Mouse (Mus musculus): ENCODE measurements around the gene Gp1ba. TPM values are rescaled to one million over a fixed set of nuclear protein-coding genes. Genes with fewer than 3 reads are reported as not detected.

Gp1ba gene
- under 1 TPM; 0.17 to 0.69 (median 0.21) TPM for polyA plus RNA-seq (2017; shearing (Covaris generic))

DNA sequence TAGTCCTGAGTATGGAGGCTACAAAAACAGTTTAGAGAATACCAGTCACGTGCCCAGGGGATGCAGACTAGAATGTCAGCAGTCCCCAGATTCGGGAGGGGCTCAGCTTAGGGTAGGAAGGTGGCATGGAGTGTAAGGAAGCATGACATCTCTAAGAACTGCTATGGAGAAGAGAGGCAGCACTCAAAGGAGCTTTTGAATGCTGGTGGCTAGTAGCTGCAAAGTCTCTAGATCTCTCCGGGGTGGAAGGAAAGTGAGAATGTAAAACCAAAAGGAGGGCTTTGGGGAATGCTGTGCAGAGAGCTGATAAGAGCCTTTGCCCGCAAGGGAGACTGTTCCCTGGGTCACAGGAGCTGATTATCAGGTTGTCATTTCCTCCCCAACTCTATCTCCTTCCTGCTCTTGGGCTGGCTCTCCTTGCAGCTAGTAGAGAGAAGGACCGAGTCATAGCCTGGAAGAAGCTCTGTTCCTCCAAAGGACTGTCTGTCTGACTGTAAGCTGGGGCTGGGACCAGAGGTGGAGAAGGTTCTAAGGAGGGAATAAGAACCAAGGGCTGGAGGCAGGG, at the start of gene Gp1ba:
Gp1ba (plus strand) TSS at position 409 of the 565 bp plus-strand sequence.
- no peak for ATAC-seq

DNA sequence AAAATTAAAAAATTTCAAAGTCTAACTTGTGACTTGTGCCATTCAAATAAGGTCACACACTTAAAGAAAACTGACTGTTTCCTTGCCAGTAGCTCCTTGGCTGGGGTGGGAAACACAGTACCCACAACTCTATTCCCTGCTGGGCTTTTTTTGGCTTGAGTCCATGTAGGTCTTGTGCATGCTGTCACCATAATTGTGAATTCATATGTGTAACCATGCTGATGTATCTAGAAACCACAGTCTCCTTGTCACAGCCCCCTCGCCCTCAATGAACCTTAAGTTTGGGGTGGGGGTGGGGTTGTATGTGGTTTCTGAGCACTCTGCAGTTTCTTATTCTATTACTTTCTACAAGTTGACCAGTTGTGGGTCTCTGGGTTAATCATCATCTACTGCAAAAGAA, 47.2 kb upstream of the Gp1ba start:
- ATAC-seq, result no peak

DNA sequence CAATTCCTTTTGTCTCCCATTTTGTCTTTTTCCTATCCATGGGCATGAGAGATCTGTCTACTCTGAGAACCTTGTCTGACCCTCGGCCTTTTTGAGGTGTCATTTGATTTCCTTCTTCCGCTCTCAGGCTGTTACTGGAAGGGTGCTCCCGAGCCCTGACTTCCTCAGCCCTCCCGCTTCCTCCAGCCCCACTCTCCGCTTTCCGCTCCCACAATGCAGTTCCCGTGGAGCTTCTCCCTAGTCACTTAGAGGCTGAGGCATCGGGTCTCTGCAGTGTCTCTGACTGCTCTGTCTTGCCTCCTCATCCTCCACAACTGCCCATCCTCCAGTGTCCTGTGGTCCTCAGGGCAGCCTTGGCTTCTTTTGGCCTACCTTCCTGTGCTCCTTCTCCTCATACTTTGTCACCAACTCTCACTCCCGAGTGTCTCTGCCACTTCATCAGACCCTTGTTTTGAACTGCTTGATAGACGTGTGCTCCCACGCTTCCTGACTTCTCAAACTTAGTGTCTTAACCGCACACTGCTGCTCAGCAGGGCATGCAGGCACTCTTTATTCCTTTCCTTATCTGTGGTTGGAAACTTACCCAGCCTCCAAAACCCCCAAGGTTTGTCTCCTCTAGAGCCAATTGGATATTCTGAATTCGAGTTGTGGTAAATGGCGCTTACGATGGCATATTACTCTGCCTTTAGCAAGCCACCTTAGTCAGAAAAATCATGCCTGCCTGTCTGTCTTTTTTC, 44.5 kb upstream of the Gp1ba start:
- ATAC-seq, result peak; percentile 77

DNA sequence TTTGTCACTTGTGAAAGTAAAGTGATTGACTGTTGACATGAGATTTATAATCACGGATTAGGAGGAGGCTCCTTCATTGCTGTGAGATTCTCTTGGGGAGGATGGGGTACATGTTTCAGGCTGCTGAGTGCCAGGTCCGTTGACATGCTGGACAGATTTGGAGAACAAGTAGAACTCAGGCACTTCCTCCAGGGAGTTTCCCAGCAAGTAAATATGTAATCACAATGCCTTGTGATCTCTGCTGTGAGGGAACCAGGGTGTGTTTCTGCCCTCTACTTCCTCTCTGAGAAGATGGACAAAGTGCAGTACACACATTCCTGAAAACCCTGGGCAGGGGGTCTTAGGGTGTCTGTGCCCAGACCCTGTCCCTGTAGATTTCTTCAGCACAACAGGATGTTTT, 43.3 kb upstream of the Gp1ba start:
- ATAC-seq, result peak; percentile 50

DNA sequence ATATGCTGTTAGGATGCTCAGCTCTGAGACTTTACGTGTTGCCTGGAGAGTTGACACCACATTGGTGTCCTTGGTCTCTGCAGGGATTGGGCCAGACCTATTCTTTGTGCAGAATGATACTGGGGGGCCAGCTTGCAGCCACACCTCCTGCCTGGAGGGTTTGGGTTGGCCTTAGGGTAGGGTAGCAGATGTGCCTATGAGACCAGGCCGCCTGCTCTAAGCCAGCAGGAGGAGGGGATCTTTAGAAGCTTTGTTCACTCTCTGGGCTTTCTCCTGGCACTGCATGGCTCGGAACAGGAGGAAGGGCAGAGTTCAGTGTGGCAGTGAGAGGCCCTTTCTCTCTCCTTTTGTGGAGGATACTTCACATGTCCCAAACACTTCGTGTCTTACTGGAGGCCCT, 42.8 kb upstream of the Gp1ba start:
- no peak for ATAC-seq

DNA sequence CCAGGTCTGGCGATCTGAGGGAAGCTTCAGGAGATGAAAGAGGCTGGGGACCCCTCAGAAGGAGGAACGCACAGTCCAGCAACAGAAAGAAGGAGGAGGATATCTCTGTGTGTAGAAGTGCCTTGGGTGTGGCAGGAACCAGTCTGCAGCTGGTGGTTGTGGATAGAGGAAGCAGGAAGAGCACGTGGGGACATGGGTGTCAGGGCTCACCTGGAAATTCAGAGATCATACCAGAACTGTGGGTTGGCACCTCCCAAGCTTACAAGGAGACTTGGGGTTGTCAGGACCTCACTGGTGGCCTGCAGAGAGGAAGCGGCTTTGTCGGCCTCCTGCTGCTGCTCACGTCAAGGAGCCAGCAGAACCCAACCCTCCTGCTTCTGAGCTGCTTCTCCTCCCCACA, 41.6 kb upstream of the Gp1ba start:
- ATAC-seq, result peak; percentile 8

DNA sequence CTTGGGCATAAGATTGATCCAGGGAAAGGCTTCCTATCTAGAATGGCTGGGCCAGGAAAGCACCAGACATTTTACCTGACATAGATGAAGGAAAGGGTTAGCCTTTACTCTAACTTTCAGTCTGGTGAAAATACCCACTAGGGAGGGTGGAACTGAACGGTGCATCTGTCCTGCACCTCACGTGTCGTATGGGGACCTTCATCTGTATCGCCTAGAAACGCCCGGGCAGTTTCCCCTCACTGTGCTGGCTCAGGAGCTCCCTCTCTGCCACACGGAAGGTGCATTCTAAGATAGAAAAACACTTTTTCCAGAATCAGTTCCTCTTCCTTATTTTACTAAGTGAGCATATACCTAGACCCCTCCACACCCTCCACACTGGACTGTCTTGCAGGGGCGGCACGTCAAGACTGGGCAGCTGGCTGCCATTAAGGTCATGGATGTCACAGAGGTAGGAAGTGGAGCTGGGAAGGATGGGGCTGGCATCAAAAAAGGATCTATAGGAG, 40.4 kb upstream of the Gp1ba start:
- no peak for ATAC-seq

DNA sequence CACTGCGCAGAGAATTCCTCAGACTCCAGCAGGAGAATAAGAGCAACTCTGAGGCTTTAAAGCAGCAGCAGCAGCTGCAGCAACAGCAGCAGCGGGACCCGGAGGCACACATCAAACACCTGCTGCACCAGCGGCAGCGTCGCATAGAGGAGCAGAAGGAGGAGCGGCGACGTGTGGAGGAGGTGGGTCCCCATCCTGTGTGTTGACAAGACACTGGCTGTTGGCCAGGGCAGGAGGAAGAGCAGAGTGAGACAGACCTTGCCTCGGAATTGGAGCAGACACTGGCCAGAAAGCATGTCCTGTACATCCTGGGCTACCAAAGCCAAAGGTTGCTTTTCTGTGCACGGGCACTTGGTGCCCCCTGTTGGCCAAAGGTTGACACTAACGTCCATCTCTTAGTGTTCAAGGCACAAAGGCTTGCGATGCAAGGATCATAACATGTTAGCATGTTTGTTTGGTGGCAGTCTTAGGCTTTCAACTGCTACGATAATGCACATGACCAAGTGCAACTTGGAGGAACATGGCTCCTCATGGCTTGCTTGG, 33.8 kb upstream of the Gp1ba start:
- ATAC-seq, result peak; percentile 77

DNA sequence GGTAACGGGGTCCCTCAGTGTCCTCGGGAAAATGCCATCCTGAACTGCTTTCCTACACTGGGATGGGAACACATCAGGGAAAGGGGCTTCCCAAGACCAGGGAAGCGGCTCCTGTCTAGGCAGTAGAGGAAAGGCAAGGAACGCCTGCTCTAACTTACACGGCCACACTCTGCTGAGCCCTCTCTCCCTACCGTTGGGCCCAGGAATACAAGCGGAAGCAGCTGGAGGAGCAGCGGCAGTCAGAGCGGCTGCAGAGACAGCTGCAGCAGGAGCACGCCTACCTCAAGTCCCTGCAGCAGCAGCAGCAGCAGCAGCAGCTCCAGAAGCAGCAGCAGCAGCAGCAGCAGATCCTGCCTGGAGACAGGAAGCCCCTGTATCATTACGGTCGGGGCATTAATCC, 32.2 kb upstream of the Gp1ba start:
- no peak for ATAC-seq

DNA sequence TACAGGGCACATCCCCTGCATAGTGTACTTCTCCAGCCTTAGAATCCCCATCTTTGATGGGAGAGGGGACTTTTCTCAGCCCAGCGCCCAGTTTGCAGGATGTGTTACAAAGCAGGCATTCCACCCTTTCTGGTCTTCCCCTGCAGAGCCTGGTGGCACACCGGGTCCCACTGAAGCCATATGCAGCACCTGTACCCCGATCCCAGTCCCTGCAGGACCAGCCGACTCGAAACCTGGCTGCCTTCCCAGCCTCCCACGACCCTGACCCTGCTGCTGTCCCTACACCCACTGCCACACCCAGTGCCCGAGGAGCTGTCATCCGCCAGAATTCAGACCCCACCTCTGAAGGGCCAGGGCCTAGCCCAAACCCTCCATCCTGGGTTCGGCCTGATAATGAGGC, 31.3 kb upstream of the Gp1ba start:
- ATAC-seq, result no peak

DNA sequence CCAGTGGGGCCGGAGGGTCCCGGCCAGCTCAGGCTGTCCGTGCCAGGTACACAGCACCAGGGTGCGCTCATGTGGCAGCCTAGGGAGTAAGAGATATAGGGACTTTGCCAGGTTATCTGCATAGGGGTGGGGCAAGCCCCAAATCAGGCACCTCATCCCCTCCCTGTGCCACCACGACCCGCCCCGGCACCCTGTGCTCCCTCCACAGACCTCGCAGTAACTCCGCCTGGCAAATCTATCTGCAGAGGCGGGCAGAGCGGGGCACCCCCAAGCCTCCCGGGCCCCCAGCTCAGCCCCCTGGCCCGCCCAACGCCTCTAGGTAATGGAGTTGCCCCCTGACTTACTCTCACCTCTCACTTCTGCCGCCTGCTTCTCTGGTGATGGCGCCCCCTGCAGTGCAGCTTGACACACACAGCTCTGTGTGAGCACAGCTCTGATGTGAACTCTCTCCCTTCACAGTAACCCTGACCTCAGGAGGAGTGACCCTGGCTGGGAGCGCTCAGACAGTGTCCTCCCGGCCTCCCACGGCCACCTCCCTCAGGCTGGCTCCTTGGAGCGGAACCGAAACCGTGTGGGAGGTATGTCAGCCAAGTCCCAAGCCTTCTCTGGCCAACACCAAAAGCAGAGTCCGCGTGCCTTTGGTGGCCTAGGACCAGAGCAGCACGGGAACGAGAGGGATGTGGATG, 30.4 kb upstream of the Gp1ba start:
- no peak for ATAC-seq

DNA sequence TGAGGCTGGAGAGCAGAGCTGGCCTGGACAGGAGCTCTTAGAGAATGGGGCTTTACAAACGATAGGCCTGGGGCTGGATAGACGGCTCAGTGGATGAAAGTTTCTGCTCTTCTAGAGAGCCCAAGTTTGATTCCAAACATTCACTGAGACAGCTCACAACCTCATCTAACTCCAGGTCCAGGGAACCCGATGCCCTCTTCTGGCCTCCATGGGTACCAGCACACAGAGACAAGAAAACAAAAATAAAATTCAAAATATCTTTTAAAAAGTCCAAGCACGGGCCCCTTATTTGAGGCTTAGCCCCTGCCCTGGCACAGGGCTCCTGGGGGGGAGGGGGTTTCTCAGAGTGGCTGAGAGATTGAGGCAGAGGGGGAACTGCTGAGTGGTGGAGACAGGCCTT, 28.2 kb upstream of the Gp1ba start:
- no peak for ATAC-seq

DNA sequence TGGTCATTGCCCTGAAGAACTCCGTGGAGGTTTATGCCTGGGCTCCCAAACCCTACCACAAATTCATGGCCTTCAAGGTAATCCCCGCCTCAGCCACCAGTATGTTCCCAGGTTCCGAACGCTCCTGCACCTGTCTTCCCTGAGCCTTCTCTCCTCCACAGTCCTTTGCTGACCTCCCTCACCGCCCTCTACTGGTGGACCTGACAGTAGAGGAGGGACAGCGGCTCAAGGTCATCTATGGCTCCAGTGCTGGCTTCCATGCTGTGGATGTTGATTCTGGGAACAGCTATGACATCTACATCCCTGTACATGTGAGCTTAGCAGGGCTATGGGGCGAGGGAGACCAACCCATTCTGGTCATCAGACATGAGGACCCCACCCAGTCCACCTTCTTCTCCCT, 26.4 kb upstream of the Gp1ba start:
- ATAC-seq, result no peak

DNA sequence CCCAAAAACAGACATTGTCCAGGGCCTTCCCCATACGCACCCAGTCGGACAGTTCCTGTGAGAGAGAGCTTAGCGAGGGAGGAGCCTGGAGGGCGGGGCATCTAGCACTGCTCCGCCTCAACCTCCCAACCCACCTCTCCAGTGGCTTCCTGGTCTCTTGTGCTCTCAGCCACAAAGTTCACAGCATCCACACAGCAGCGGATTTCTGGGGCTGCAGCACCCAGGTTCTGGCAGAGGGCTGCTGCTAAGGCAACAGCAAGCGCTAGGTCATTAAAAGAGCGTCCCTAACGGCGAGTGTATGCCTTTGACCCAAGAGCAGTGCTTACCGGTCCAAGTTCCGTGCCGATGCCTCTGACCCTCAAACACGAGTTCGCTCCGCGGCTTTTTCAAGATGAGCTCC, 23.8 kb upstream of the Gp1ba start:
- peak; percentile 96 for ATAC-seq

DNA sequence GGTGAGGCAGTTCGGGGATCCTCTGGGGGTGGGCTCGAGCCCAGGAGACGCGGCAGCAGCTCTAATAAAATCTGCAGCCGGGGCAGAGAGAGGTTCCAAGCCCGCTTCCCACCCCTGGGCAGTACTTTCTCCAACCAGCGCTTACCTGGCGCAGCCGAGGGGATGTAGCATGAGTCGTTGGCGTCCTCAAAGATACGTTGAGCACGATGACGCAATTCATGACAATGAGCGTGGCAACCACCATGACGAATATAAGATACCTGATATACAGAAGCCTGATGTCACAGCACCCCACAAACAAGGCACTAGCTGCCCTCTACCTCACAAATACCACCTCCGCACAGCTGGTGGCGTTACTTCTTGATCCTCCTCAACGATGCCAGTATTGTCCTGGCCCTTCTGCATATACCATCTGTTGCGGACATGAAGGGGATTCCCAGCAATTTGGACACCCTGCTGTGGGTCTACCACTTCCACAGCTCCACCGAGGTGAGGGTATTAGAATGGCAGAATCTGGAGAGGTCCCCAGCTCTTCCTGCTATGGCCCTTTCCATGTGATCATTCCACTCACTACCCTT, 23.3 kb upstream of the Gp1ba start, which contains the start of gene 4930544D05Rik:
4930544D05Rik (plus strand) TSS at position 333 of the 578 bp plus-strand sequence.
- peak; percentile 74 for ATAC-seq

DNA sequence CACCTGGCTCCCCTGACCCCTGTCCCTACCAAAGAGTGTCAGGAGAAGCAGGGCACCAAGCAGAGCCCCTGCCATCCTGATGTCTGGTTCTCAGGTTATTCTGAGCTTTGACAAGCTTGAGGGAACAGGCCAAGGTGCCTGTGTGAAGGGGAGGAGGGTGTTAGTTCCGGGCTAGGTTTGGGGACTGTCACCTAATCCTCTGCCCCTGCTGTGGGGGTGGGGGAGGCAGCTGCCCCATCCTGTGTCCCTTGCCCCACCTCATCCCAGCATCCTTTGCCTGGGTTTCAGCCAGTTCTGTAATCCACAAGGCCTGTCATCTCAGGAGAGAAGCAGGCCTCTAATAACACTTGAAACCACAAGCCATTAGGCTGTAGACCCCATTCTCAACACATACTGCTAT, 19.8 kb upstream of the Gp1ba start, which contains the start of gene Chrne:
Chrne (minus strand) TSS at position 116 of the 400 bp plus-strand sequence.
- no peak for ATAC-seq

DNA sequence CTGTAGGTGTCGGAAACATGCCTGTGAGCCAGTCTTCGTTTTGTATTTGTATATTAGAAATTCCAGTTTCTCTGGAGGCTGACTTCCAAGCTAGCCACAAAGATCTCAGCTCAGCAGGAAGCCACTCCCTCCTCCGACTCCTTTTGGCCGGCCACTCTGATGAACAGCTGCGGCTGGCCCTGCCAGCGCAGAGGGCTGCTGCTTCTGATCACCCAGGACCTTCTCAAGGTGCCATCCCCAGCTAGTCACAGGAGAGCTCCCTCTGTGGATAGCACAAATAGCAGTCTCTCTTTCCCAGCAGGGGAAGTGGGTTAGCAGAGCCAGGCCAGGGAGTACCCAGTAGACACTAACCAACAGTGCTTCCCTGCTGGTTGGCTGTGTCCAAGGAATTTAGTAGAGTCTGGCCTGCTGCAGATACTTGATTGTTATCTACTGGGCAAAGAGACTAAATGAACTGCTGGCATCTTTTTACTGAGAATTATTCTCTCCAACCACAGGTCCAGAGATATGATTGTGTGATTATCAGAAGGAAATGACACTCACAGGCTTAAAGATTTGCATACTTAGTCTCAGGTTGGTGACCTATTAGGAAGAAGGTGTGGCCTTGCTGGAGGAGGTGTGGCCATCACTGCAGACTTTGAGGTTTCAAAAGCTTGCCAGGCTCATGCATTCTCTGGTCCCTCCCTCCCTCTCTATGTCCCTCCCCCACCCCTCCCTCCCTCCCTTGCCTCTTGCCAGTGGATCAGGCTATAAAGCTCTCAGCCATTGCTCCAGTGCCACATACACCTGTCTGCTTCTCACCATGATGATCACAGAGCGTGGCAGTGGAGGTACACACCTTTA, 16.7 kb upstream of the Gp1ba start:
- ATAC-seq, result peak; percentile 54

DNA sequence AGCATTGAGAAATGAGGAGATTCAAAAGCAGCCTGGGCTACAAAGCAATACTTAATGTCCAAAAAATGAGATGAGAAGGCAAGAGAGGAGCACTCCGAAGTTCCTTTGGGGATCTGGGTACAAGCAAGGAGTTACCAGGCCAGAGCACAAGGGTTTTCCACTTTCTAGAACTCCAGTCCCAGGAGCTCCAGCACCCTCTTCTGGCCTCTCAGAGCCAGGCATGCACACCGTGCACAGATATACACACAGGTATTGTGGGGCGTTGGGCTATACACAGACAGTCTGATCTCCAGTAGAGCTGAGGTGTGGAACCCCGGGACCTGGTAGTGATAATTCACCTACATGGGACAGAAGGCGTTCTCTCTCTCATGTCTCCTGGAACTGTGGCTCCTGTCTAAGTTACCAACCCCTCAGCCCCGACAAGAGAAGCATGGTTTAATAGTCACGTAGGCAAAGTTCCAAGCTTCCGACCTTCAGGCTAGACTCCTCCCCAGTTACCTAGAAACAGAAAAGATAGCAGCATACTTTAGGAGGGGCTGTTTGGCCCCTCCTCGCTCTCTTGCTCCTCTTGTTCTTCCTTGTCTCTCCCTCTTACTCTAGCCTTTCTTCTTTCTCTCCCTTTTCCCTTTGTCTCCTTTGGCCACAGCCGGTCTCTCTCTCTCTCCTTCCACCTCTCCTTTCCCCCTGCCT, 15.7 kb upstream of the Gp1ba start:
- ATAC-seq, result no peak

DNA sequence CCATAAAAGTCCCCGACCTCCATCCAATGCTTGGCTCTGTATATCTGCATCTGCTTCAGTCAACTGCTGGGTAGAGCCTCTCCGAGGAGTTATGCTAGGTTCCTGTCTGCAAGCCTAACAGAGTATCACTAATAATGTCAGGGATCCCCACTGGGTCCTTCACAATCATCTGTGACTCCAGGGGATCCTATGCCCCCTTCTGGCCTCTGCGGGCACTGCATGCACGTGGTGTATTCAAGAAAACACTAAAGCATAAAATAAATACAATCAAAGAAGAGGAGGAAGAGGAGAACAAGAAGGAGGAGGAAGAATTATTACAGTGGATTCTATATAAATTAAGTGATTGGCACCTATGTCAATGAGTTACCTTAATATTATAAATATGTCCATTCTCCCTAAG, 13.4 kb upstream of the Gp1ba start:
- ATAC-seq, result no peak

DNA sequence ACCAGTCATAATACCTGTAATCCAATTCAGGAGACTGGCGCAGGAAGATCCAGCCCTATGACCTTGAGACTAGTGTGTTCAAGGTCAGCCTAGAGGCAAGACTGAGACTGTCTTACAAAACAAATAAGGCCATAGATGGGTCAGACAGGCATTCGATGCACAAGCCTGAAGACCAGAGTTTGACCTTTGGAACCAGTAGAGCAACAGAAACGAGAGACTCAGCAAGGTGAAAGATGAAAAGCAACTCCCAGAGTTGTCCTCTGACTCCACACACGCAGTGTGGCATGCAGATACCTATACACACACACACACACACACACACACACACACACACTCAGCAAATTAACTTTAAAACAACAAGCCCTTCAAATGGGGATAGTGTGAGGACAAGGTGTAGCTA, 12.0 kb upstream of the Gp1ba start:
- no peak for ATAC-seq

DNA sequence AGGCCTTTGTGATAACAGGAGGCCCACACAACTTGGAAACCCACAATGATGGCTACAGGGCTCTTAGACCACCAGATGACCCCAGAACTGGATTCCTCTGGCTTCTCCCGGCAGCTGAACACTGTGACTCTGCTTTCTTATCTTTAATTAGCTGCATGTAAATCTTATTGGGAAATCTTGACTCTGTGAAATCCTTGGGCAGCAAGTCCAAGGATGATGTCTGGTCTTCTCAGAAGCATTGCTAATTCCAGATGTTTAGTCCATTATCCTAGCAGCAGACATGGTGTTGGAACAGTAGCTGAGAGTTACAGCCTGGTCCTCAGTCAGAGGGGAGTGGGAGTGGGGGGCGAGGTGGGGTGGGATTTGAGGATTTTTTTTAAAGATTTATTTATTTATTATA, 10.5 kb upstream of the Gp1ba start:
- ATAC-seq, result no peak
